Mouse (Mus musculus): ENCODE data around the gene Mast3. TPM values are rescaled to one million over a fixed set of nuclear protein-coding genes. Genes with fewer than 3 reads are reported as not detected.

Gene Mast3
- total and polyA plus RNA-seq, 2 experiments from 2014 or later: 24.0 to 33.2 TPM

DNA sequence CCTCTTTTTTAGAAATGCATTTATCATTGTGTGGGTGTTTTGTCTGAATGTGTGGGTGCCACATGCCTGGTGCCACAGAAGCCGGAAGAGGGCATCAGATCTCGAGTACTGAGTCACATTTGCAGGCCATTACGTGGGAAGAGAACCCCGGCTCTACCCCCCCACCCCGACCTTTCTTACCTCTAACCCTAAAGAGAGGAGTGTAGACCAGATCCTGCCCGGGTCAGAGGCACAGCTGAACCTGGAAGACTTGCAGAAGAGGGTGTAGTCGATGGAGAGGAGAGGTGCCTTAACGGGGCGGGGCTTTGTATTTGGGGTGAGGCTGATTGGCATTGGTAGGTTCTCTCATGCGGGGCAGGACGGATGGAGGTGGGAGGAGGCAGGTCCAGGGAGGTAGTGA is 60.0 kb downstream of the Mast3 start:
- Histone ChIP-seq H3K9me3 (ENCODE audit: low read length) (no peaks in the 10 kb centered on the region), H3K9ac (replicated peaks; ENCODE audit: low read length, poor library complexity, severe bottlenecking) (no peak overlapping the region), H3K36me3 (ENCODE audit: insufficient read depth, low read length) (no peaks in the 10 kb centered on the region), H3K4me2 (ENCODE audit: low read depth, low read length, poor library complexity, severe bottlenecking) (no peak overlapping the region), H3K27ac (ENCODE audit: low read depth, low read length) (no peak overlapping the region), H3K27me3 (ENCODE audit: insufficient read depth, low read length) (peaks cover 43% of the 10 kb centered on the region), H3K4me1 (ENCODE audit: insufficient read depth, low read length) (peaks cover 4% of the 10 kb centered on the region; the same call in 1 of the 2 replicates), H3K4me3 (ENCODE audit: low read depth, low read length) (no peak overlapping the region)
- ATAC-seq (ENCODE audit: low FRiP score): no peak
- DNase-seq (ENCODE audit: low spot score): no peak
- TF ChIP-seq CTCF (IDR thresholded peaks at IDR 0.05): no peak
- 60% methylated on average over 11 of the region's 11 CpGs for WGBS

DNA sequence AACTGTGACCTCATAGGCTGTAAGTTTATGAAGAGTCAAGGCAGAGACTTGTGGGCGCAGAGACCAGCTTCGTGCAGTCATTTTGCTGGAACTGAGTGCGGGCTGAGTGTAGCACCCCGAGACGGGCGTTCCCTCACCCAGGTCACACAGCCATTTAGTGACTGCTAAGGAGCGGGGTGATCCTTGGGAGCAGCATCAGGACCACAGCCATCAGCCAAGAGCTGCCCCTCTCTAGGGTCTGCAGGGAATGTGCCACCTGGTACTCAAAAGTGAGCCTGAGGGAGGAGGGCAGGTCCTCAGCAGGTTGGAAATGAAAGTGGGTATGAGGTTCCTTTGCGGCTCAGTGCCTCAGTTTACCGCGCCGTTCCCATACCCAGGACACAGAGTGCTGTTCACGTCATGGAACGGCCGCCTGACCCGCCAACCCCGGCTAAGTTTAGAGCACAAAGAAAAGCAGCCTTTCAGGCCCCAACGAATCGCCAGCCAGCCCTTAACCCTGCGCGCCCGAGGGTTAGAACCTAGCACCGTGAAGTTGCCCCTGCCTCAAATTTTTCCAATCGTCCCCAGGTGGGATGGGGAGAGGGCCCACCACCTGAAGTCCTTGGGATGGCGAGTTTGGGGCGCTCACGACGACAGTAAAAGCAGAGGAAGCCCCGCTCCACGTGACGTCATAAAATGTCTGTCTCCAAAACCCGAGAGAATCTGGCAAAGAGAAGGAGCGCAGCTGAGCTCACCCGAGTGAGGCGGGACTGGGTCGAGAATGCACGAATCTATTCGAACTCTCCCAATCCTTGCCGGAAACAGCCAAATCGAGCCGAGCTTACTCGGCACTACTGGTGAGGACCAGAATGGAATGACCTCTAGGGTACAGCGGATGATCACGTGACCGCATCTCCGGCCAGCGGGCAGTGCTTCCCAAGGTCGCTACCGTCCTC is 60.9 kb downstream of the Mast3 start:
- Histone ChIP-seq H3K4me1 (ENCODE audit: insufficient read depth, low read length) (peaks cover 4% of the 10 kb centered on the region; the same call in 1 of the 2 replicates), H3K27me3 (ENCODE audit: insufficient read depth, low read length) (peaks cover 41% of the 10 kb centered on the region), H3K36me3 (ENCODE audit: insufficient read depth, low read length) (no peaks in the 10 kb centered on the region), H3K27ac (ENCODE audit: low read depth, low read length) (no peak overlapping the region), H3K4me2 (ENCODE audit: low read depth, low read length, poor library complexity, severe bottlenecking) (peak overlapping the region; percentile 49), H3K9me3 (ENCODE audit: low read length) (no peaks in the 10 kb centered on the region), H3K4me3 (ENCODE audit: low read depth, low read length) (peak overlapping the region; percentile 31), H3K9ac (replicated peaks; ENCODE audit: low read length, poor library complexity, severe bottlenecking) (0 out of 2 replicates have a peak overlapping the region, but pooled peaks have one; percentile 3)
- DNase-seq (ENCODE audit: low spot score): peak; percentile 59
- 3% methylated on average over 48 of the region's 48 CpGs for WGBS
- TF ChIP-seq CTCF (IDR thresholded peaks at IDR 0.05): no peak
- ATAC-seq (ENCODE audit: low FRiP score): peak; percentile 40

GRCm38 (mm10) chr8:70742981-70743655 is 61.7 kb downstream of the Mast3 start:
- H3K4me3 ChIP-seq (ENCODE audit: low read depth, low read length): peak overlapping the region; percentile 31; the same call in 1 of the 2 replicates
- peak; percentile 18; the same call in 1 of the 2 replicates for ATAC-seq (ENCODE audit: low FRiP score)
- H3K9ac ChIP-seq (replicated peaks; ENCODE audit: low read length, poor library complexity, severe bottlenecking): 0 out of 2 replicates have a peak overlapping the region, but pooled peaks have one; percentile 0
- peaks cover 4% of the 10 kb centered on the region; the same call in 1 of the 2 replicates for H3K4me1 ChIP-seq (ENCODE audit: insufficient read depth, low read length)
- H3K27me3 ChIP-seq (ENCODE audit: insufficient read depth, low read length): peaks cover 41% of the 10 kb centered on the region
- no peak for TF ChIP-seq CTCF (IDR thresholded peaks at IDR 0.05)
- no peak for DNase-seq (ENCODE audit: low spot score)
- 3% methylated on average over 34 of the region's 38 CpGs for WGBS
- H3K27ac ChIP-seq (ENCODE audit: low read depth, low read length): no peak overlapping the region
- no peaks in the 10 kb centered on the region for H3K36me3 ChIP-seq (ENCODE audit: insufficient read depth, low read length)
- H3K4me2 ChIP-seq (ENCODE audit: low read depth, low read length, poor library complexity, severe bottlenecking): peak overlapping the region; percentile 49
- H3K9me3 ChIP-seq (ENCODE audit: low read length): no peaks in the 10 kb centered on the region

- Histone ChIP-seq H3K27me3 (ENCODE audit: insufficient read depth, low read length) (peaks cover 37% of the 10 kb centered on the region), H3K9me3 (ENCODE audit: low read length) (no peaks in the 10 kb centered on the region), H3K9ac (replicated peaks; ENCODE audit: low read length, poor library complexity, severe bottlenecking) (no peak overlapping the region), H3K27ac (ENCODE audit: low read depth, low read length) (no peak overlapping the region), H3K4me1 (ENCODE audit: insufficient read depth, low read length) (peaks cover 4% of the 10 kb centered on the region; the same call in 1 of the 2 replicates), H3K4me2 (ENCODE audit: low read depth, low read length, poor library complexity, severe bottlenecking) (no peak overlapping the region), H3K36me3 (ENCODE audit: insufficient read depth, low read length) (no peaks in the 10 kb centered on the region), H3K4me3 (ENCODE audit: low read depth, low read length) (no peak overlapping the region)
- DNase-seq (ENCODE audit: low spot score) (no peak), ATAC-seq (ENCODE audit: low FRiP score) (no peak)
- 76% methylated on average over 11 of the region's 11 CpGs for WGBS
- no peak for TF ChIP-seq CTCF (IDR thresholded peaks at IDR 0.05)
Observed at GRCm38 (mm10) chr8:70742176-70742575, 62.7 kb downstream of the Mast3 start.

- peaks cover 34% of the 10 kb centered on the region for H3K27me3 ChIP-seq (ENCODE audit: insufficient read depth, low read length)
Observed at GRCm38 (mm10) chr8:70741661-70742060, 63.2 kb downstream of the Mast3 start.

More at GRCm38 (mm10) chr8:70741661-70742060, 63.2 kb downstream of the Mast3 start:
- Histone ChIP-seq H3K4me2 (ENCODE audit: low read depth, low read length, poor library complexity, severe bottlenecking) (no peak overlapping the region), H3K9me3 (ENCODE audit: low read length) (no peaks in the 10 kb centered on the region), H3K4me3 (ENCODE audit: low read depth, low read length) (no peak overlapping the region), H3K4me1 (ENCODE audit: insufficient read depth, low read length) (peaks cover 4% of the 10 kb centered on the region; the same call in 1 of the 2 replicates), H3K9ac (replicated peaks; ENCODE audit: low read length, poor library complexity, severe bottlenecking) (no peak overlapping the region), H3K27ac (ENCODE audit: low read depth, low read length) (no peak overlapping the region), H3K36me3 (ENCODE audit: insufficient read depth, low read length) (no peaks in the 10 kb centered on the region)
- TF ChIP-seq CTCF (IDR thresholded peaks at IDR 0.05): no peak
- no peak for DNase-seq (ENCODE audit: low spot score)
- 69% methylated on average over 5 of the region's 5 CpGs for WGBS
- ATAC-seq (ENCODE audit: low FRiP score): no peak
